Mouse (Mus musculus): ENCODE results near the gene Lrig3.

- TF ChIP-seq POLR2A (IDR thresholded peaks at IDR 0.05; ENCODE audit: borderline replicate concordance, insufficient read depth, low read length) (no peak), CTCF (IDR thresholded peaks at IDR 0.05; ENCODE audit: borderline replicate concordance, insufficient read depth, low read depth, low read length) (no peak)
These were observed 25.5 kb upstream of the Lrig3 start for GRCm38 (mm10) chr10:125940316-125941059.

Measured in cerebellum, adult 2 months (tissue).